Comparison of ENCODE assay signal across 7 mouse cellular contexts in genomic region chr4:24967251-24967650, GRCm38 (mm10). TPM values are rescaled to one million over a fixed set of nuclear protein-coding genes. Genes with fewer than 3 reads are reported as not detected.
DNase-seq lines count a peak whose midpoint lies in the region; ATAC-seq and TF ChIP-seq lines count a peak whose summit lies in the region.

No protein-coding gene starts in this region.

- no peak for TF ChIP-seq POLR2A in limb, embryonic 14.5 days (IDR thresholded peaks at IDR 0.05; ENCODE audit: borderline replicate concordance, extremely low read depth, insufficient read depth, insufficient read length)

- H3K4me1 ChIP-seq in lung, embryonic 14.5 days (ENCODE audit: insufficient read depth) = peaks cover 4% of the 10 kb centered on the region; the same call in 1 of the 2 replicates
- H3K4me1 ChIP-seq in forebrain, embryonic 11.5 days (replicated peaks; ENCODE audit: control insufficient read depth, insufficient read depth, low read length) = no peaks in the 10 kb centered on the region
- H3K4me1 ChIP-seq in limb, embryonic 14.5 days (ENCODE audit: control insufficient read depth, insufficient read depth, low read length) = 0 out of 2 replicates have a peak, but pooled peaks cover 6% of the 10 kb centered on the region
- H3K4me1 ChIP-seq in stomach, embryonic 16.5 days (ENCODE audit: control insufficient read depth, insufficient read depth, low read length) = no peaks in the 10 kb centered on the region

- peak overlapping the region; percentile 55 for H3K4me2 ChIP-seq in lung, embryonic 14.5 days
- H3K4me2 ChIP-seq in forebrain, embryonic 11.5 days (ENCODE audit: low read depth, low read length, severe bottlenecking) = peak overlapping the region; percentile 63
- peak overlapping the region; percentile 67 for H3K4me2 ChIP-seq in limb, embryonic 14.5 days (replicated peaks; ENCODE audit: low read depth, low read length, severe bottlenecking)
- H3K4me2 ChIP-seq in stomach, embryonic 16.5 days (ENCODE audit: low read depth, low read length) = peak overlapping the region; percentile 71

- peak overlapping the region; percentile 66 for H3K4me3 ChIP-seq in lung, embryonic 14.5 days (ENCODE audit: low read depth, low read length)
- peak overlapping the region; percentile 72 for H3K4me3 ChIP-seq in forebrain, embryonic 11.5 days (ENCODE audit: low read depth, low read length)
- peak overlapping the region; percentile 72 for H3K4me3 ChIP-seq in limb, embryonic 14.5 days (replicated peaks; ENCODE audit: low read length)
- H3K4me3 ChIP-seq in stomach, embryonic 16.5 days (replicated peaks; ENCODE audit: low read length) = peak overlapping the region; percentile 75

- peak; percentile 28 for DNase-seq in lung, embryonic 14.5 days
- no peak for DNase-seq in lung, postnatal 36 days
- DNase-seq in forebrain, embryonic 11.5 days (ENCODE audit: low spot score) = no peak
- DNase-seq in limb, embryonic 14.5 days (ENCODE audit: low spot score) = no peak
- DNase-seq in frontal cortex, postnatal 36 days (ENCODE audit: low spot score in 2 of 2) = no peak
- DNase-seq in gastrocnemius, adult 8-10 months (ENCODE audit: low spot score in 2 of 2) = no peak

- H3K27ac ChIP-seq in lung, embryonic 14.5 days (ENCODE audit: low read depth) = no peak overlapping the region
- no peak overlapping the region for H3K27ac ChIP-seq in forebrain, embryonic 11.5 days (ENCODE audit: low read depth, low read length)
- no peak overlapping the region for H3K27ac ChIP-seq in limb, embryonic 14.5 days (replicated peaks; ENCODE audit: low read depth, low read length)
- no peak overlapping the region for H3K27ac ChIP-seq in stomach, embryonic 16.5 days (ENCODE audit: low read length)

- H3K9ac ChIP-seq in lung, embryonic 14.5 days = peak overlapping the region; percentile 88; the same call in 1 of the 2 replicates
- H3K9ac ChIP-seq in forebrain, embryonic 11.5 days (ENCODE audit: low read length) = peak overlapping the region; percentile 95
- H3K9ac ChIP-seq in limb, embryonic 14.5 days (ENCODE audit: low read depth, low read length, severe bottlenecking) = peak overlapping the region; percentile 96
- H3K9ac ChIP-seq in stomach, embryonic 16.5 days (ENCODE audit: low read length) = peak overlapping the region; percentile 61; the same call in 1 of the 2 replicates

- no peak for TF ChIP-seq CTCF in lung, embryonic 14.5 days (IDR thresholded peaks at IDR 0.05; ENCODE audit: low read depth)

- no peaks in the 10 kb centered on the region for H3K9me3 ChIP-seq in lung, embryonic 14.5 days (ENCODE audit: low read depth, low read length)
- no peaks in the 10 kb centered on the region for H3K9me3 ChIP-seq in forebrain, embryonic 11.5 days (ENCODE audit: control insufficient read depth, low read length)
- H3K9me3 ChIP-seq in limb, embryonic 14.5 days (ENCODE audit: control insufficient read depth, low read length) = no peaks in the 10 kb centered on the region
- H3K9me3 ChIP-seq in stomach, embryonic 16.5 days (replicated peaks; ENCODE audit: control insufficient read depth, low read length) = no peaks in the 10 kb centered on the region

- no peaks in the 10 kb centered on the region for H3K36me3 ChIP-seq in lung, embryonic 14.5 days (ENCODE audit: insufficient read depth)
- H3K36me3 ChIP-seq in forebrain, embryonic 11.5 days (ENCODE audit: control insufficient read depth, insufficient read depth, low read length) = no peaks in the 10 kb centered on the region
- no peaks in the 10 kb centered on the region for H3K36me3 ChIP-seq in limb, embryonic 14.5 days (ENCODE audit: control insufficient read depth, insufficient read depth, low read length)
- H3K36me3 ChIP-seq in stomach, embryonic 16.5 days (ENCODE audit: control insufficient read depth, insufficient read depth, low read length) = no peaks in the 10 kb centered on the region

- WGBS in lung, embryonic 14.5 days = 9% methylated on average over 7 of the region's 7 CpGs
- WGBS in forebrain, embryonic 11.5 days = 19% methylated on average over 7 of the region's 7 CpGs
- 13% methylated on average over 7 of the region's 7 CpGs for WGBS in limb, embryonic 14.5 days
- 15% methylated on average over 7 of the region's 7 CpGs for WGBS in stomach, embryonic 16.5 days

- no peak for ATAC-seq in lung, embryonic 14.5 days (ENCODE audit: insufficient read depth)
- no peak for ATAC-seq in forebrain, embryonic 11.5 days (replicated peaks; ENCODE audit: low FRiP score)
- ATAC-seq in limb, embryonic 14.5 days (ENCODE audit: low FRiP score, low read depth) = no peak
- ATAC-seq in stomach, embryonic 16.5 days (ENCODE audit: insufficient read depth, low FRiP score) = no peak

- H3K27me3 ChIP-seq in lung, embryonic 14.5 days (ENCODE audit: insufficient read depth, low read length) = no peaks in the 10 kb centered on the region
- H3K27me3 ChIP-seq in forebrain, embryonic 11.5 days (ENCODE audit: control insufficient read depth, insufficient read depth, low read length) = no peaks in the 10 kb centered on the region
- no peaks in the 10 kb centered on the region for H3K27me3 ChIP-seq in limb, embryonic 14.5 days (ENCODE audit: control insufficient read depth, insufficient read depth, low read length)
- H3K27me3 ChIP-seq in stomach, embryonic 16.5 days (ENCODE audit: control insufficient read depth, insufficient read depth, low read length) = no peaks in the 10 kb centered on the region

RNA-seq across cellular contexts. Expression of gene Gpr63, which starts 1.0 kb away (rescaled TPM):
- 1.2 and 2.4 TPM in 2 replicates for polyA plus RNA-seq in lung, embryonic 14.5 days (2014; fragmentation: Nextera tagmentation; extraction: Ambion mirVana)
- 4.0 and 4.3 TPM in 2 replicates for polyA plus RNA-seq in forebrain, embryonic 11.5 days (2014; fragmentation: Nextera tagmentation; extraction: Ambion mirVana)
- 5.6 and 9.1 TPM in 2 replicates for polyA plus RNA-seq in limb, embryonic 14.5 days (2012; rRNA removed)
- polyA plus RNA-seq in limb, embryonic 14.5 days (2014; fragmentation: Nextera tagmentation; extraction: Ambion mirVana) = 2.1 and 3.6 TPM in 2 replicates
- 0.75 and 0.91 TPM in 2 replicates for polyA plus RNA-seq in stomach, embryonic 16.5 days (2015; fragmentation: Nextera tagmentation; extraction: Ambion mirVana)
- 1 to 10 TPM in 1 of 4 experiments, under 1 TPM in 3; 0.12 to 1.0 (median 0.52) TPM for total RNA-seq in gastrocnemius, adult 8-10 months (2022)
